Mouse (Mus musculus): Measurements from ENCODE around the gene Slc12a7. TPM values are rescaled to one million over a fixed set of nuclear protein-coding genes. Genes with fewer than 3 reads are reported as not detected.
"Not testable (repeated sequence)": the region's sequence is repeated elsewhere in the genome, so short reads cannot be mapped to it uniquely, and the experiment has no call there.

The Slc12a7 gene
- polyA plus RNA-seq, 2 experiments: 7.8 to 9.9 TPM

- no peak overlapping the region for H3K4me3 ChIP-seq (ENCODE audit: insufficient read depth in 1 of 2, low read depth in 2 of 2, low read length in 2 of 2)
- no peak overlapping the region for H3K27ac ChIP-seq
- DNase-seq (ENCODE audit: low read depth in 3 of 3, low spot score in 3 of 3) (no peak), ATAC-seq (ENCODE audit: insufficient read depth) (no peak)
- no peaks in the 10 kb centered on the region for H3K9me3 ChIP-seq (ENCODE audit: control insufficient read depth, low read length)
- no peaks in the 10 kb centered on the region for H3K36me3 ChIP-seq (replicated peaks; ENCODE audit: control insufficient read depth, insufficient read depth, low read depth)
- H3K27me3 ChIP-seq (ENCODE audit: control insufficient read depth, insufficient read depth, low read length): peaks cover 15% of the 10 kb centered on the region
- H3K9ac ChIP-seq (replicated peaks): no peak overlapping the region
- H3K4me1 ChIP-seq (replicated peaks; ENCODE audit: control insufficient read depth in 2 of 2, insufficient read depth in 2 of 2, low read length in 1 of 2): no peaks in the 10 kb centered on the region
- 44% methylated on average over 1 of the region's 1 CpGs for WGBS (ENCODE audit: insufficient replicate concordance)
- no peak overlapping the region for H3K4me2 ChIP-seq (ENCODE audit: low read depth)
- TF ChIP-seq EP300 (IDR thresholded peaks at IDR 0.05; ENCODE audit: low read depth) (no peak), CTCF (IDR thresholded peaks at IDR 0.05; ENCODE audit: low read depth) (no peak)
These were observed 1.5 kb downstream of the Slc12a7 start for GRCm38 (mm10) chr13:73734379-73734778.

GRCm38 (mm10) chr13:73735270-73735669, 2.4 kb downstream of the Slc12a7 start:
- TF ChIP-seq CTCF (IDR thresholded peaks at IDR 0.05; ENCODE audit: low read depth): no peak
- Histone ChIP-seq H3K27me3 (ENCODE audit: control insufficient read depth, insufficient read depth, low read length) (peaks cover 15% of the 10 kb centered on the region), H3K4me1 (replicated peaks; ENCODE audit: control insufficient read depth in 2 of 2, insufficient read depth in 2 of 2, low read length in 1 of 2) (no peaks in the 10 kb centered on the region), H3K27ac (no peak overlapping the region), H3K9me3 (ENCODE audit: control insufficient read depth, low read length) (no peaks in the 10 kb centered on the region), H3K4me2 (ENCODE audit: low read depth) (no peak overlapping the region), H3K4me3 (ENCODE audit: insufficient read depth in 1 of 2, low read depth in 2 of 2, low read length in 2 of 2) (no peak overlapping the region), H3K36me3 (replicated peaks; ENCODE audit: control insufficient read depth, insufficient read depth, low read depth) (no peaks in the 10 kb centered on the region), H3K9ac (replicated peaks) (no peak overlapping the region)
- ATAC-seq (ENCODE audit: insufficient read depth) (no peak), DNase-seq (ENCODE audit: low read depth in 3 of 3, low spot score in 3 of 3) (no peak)
- 57% methylated on average over 8 of the region's 8 CpGs for WGBS (ENCODE audit: insufficient replicate concordance)

- no peaks in the 10 kb centered on the region for H3K9me3 ChIP-seq (ENCODE audit: control insufficient read depth, low read length)
- H3K36me3 ChIP-seq (replicated peaks; ENCODE audit: control insufficient read depth, insufficient read depth, low read depth): no peaks in the 10 kb centered on the region
- no peak overlapping the region for H3K4me3 ChIP-seq (ENCODE audit: insufficient read depth in 1 of 2, low read depth in 2 of 2, low read length in 2 of 2)
- no peak for DNase-seq (ENCODE audit: low read depth in 3 of 3, low spot score in 3 of 3)
- no peak overlapping the region for H3K9ac ChIP-seq (replicated peaks)
- no peak for TF ChIP-seq CTCF (IDR thresholded peaks at IDR 0.05; ENCODE audit: low read depth)
- no peak for TF ChIP-seq EP300 (IDR thresholded peaks at IDR 0.05; ENCODE audit: low read depth)
- 31% methylated on average over 2 of the region's 2 CpGs for WGBS (ENCODE audit: insufficient replicate concordance)
- H3K27me3 ChIP-seq (ENCODE audit: control insufficient read depth, insufficient read depth, low read length): peaks cover 15% of the 10 kb centered on the region
- no peaks in the 10 kb centered on the region for H3K4me1 ChIP-seq (replicated peaks; ENCODE audit: control insufficient read depth in 2 of 2, insufficient read depth in 2 of 2, low read length in 1 of 2)
- H3K27ac ChIP-seq: no peak overlapping the region
- ATAC-seq (ENCODE audit: insufficient read depth): no peak
- H3K4me2 ChIP-seq (ENCODE audit: low read depth): no peak overlapping the region
These were observed 3.0 kb downstream of the Slc12a7 start for GRCm38 (mm10) chr13:73735928-73736327.

GRCm38 (mm10) chr13:73736943-73737342, 4.0 kb downstream of the Slc12a7 start:
- Histone ChIP-seq H3K9ac (replicated peaks) (no peak overlapping the region), H3K27ac (no peak overlapping the region), H3K36me3 (replicated peaks; ENCODE audit: control insufficient read depth, insufficient read depth, low read depth) (no peaks in the 10 kb centered on the region), H3K9me3 (ENCODE audit: control insufficient read depth, low read length) (no peaks in the 10 kb centered on the region), H3K4me3 (ENCODE audit: insufficient read depth in 1 of 2, low read depth in 2 of 2, low read length in 2 of 2) (no peak overlapping the region), H3K27me3 (ENCODE audit: control insufficient read depth, insufficient read depth, low read length) (peaks cover 15% of the 10 kb centered on the region), H3K4me1 (replicated peaks; ENCODE audit: control insufficient read depth in 2 of 2, insufficient read depth in 2 of 2, low read length in 1 of 2) (no peaks in the 10 kb centered on the region), H3K4me2 (ENCODE audit: low read depth) (no peak overlapping the region)
- WGBS (ENCODE audit: insufficient replicate concordance): 32% methylated on average over 3 of the region's 3 CpGs
- ATAC-seq (ENCODE audit: insufficient read depth) (no peak), DNase-seq (ENCODE audit: low read depth in 3 of 3, low spot score in 3 of 3) (no peak)
- TF ChIP-seq EP300 (IDR thresholded peaks at IDR 0.05; ENCODE audit: low read depth): no peak
- no peak for TF ChIP-seq CTCF (IDR thresholded peaks at IDR 0.05; ENCODE audit: low read depth)

GRCm38 (mm10) chr13:73740399-73740944, 7.6 kb downstream of the Slc12a7 start:
- H3K27ac ChIP-seq; H3K27me3 ChIP-seq (ENCODE audit: control insufficient read depth, insufficient read depth, low read length); ATAC-seq (ENCODE audit: insufficient read depth); H3K9me3 ChIP-seq (ENCODE audit: control insufficient read depth, low read length); H3K4me2 ChIP-seq (ENCODE audit: low read depth); H3K4me3 ChIP-seq (ENCODE audit: insufficient read depth in 1 of 2, low read depth in 2 of 2, low read length in 2 of 2); H3K36me3 ChIP-seq (replicated peaks; ENCODE audit: control insufficient read depth, insufficient read depth, low read depth); DNase-seq (ENCODE audit: low read depth in 3 of 3, low spot score in 3 of 3); H3K9ac ChIP-seq (replicated peaks); H3K4me1 ChIP-seq (replicated peaks; ENCODE audit: control insufficient read depth in 2 of 2, insufficient read depth in 2 of 2, low read length in 1 of 2): not testable (repeated sequence)
- 26% methylated on average over 2 of the region's 2 CpGs for whole genome bisulfite sequencing (ENCODE audit: insufficient replicate concordance)
